Mouse (Mus musculus) regulatory T cell (primary cell): Measurements from ENCODE around the gene Ttc39d.

Experiments
- in situ Hi-C: fragments of 300-600 bp; cut with MboI, MseI; formaldehyde crosslinking; loops from one replicate; pipeline ENCODE4 v1.15.1; 2025; ENCODE audit warnings: high pct_unique_total_duplicates

The Ttc39d gene

GRCm38 (mm10) chr17:80254421-80254820 is 47.2 kb downstream of the Ttc39d start:
- in situ Hi-C loops, result no loop called here

- in situ Hi-C loops, result no loop called here
Observed at GRCm38 (mm10) chr17:80255208-80255607, 47.9 kb downstream of the Ttc39d start.

GRCm38 (mm10) chr17:80267065-80267464 is 59.8 kb downstream of the Ttc39d start:
- in situ Hi-C loops, result no loop called here
